Mouse (Mus musculus): Measurements from ENCODE around the gene Spin1. TPM values are rescaled to one million over a fixed set of nuclear protein-coding genes. Genes with fewer than 3 reads are reported as not detected.
A peak's percentile ranks its signal among the peaks of the same experiment; 100 is the strongest.

Gene Spin1
- polyA plus RNA-seq, 1 experiment from 2014 or later, result 161 TPM

GRCm38 (mm10) chr13:51166711-51167110, 66.0 kb downstream of the Spin1 start:
- H3K27ac ChIP-seq (ENCODE audit: low read depth, low read length), result no peak overlapping the region
- H3K9me3 ChIP-seq (replicated peaks; ENCODE audit: control insufficient read depth, low read length), result no peaks in the 10 kb centered on the region
- peaks cover 10% of the 10 kb centered on the region for H3K4me1 ChIP-seq (ENCODE audit: control insufficient read depth, insufficient read depth, low read length)
- no peak overlapping the region for H3K9ac ChIP-seq (ENCODE audit: low read length)
- DNase-seq (ENCODE audit: low spot score) (no peak), ATAC-seq (no peak)
- H3K4me3 ChIP-seq (ENCODE audit: low read depth, low read length), result no peak overlapping the region
- WGBS, result 73% methylated on average over 11 of the region's 11 CpGs
- H3K36me3 ChIP-seq (ENCODE audit: control insufficient read depth, insufficient read depth, low read length), result no peaks in the 10 kb centered on the region
- no peak overlapping the region for H3K4me2 ChIP-seq (ENCODE audit: low read length)
- H3K27me3 ChIP-seq (replicated peaks; ENCODE audit: control insufficient read depth, insufficient read depth, low read length), result peaks cover 4% of the 10 kb centered on the region; the same call in 1 of the 2 replicates

- Histone ChIP-seq H3K27ac (ENCODE audit: low read depth, low read length) (no peak overlapping the region), H3K4me2 (ENCODE audit: low read length) (peak overlapping the region; percentile 96), H3K36me3 (ENCODE audit: control insufficient read depth, insufficient read depth, low read length) (no peaks in the 10 kb centered on the region), H3K9ac (ENCODE audit: low read length) (no peak overlapping the region), H3K4me1 (ENCODE audit: control insufficient read depth, insufficient read depth, low read length) (peaks cover 11% of the 10 kb centered on the region), H3K27me3 (replicated peaks; ENCODE audit: control insufficient read depth, insufficient read depth, low read length) (peaks cover 4% of the 10 kb centered on the region; the same call in 1 of the 2 replicates), H3K4me3 (ENCODE audit: low read depth, low read length) (peak overlapping the region; percentile 44; the same call in 1 of the 2 replicates), H3K9me3 (replicated peaks; ENCODE audit: control insufficient read depth, low read length) (no peaks in the 10 kb centered on the region)
- 43% methylated on average over 11 of the region's 11 CpGs for WGBS
- ATAC-seq (no peak), DNase-seq (ENCODE audit: low spot score) (no peak)
These were observed 69.5 kb downstream of the Spin1 start for GRCm38 (mm10) chr13:51170215-51170614.

- Histone ChIP-seq H3K4me3 (ENCODE audit: low read depth, low read length) (peak within 1 kb of the TSS; percentile 44), H3K9me3 (replicated peaks; ENCODE audit: control insufficient read depth, low read length) (no peaks in the 10 kb centered on the region), H3K27ac (ENCODE audit: low read depth, low read length) (no peak within 1 kb of the TSS), H3K4me1 (ENCODE audit: control insufficient read depth, insufficient read depth, low read length) (peaks cover 11% of the 10 kb centered on the region), H3K9ac (ENCODE audit: low read length) (peak within 1 kb of the TSS; percentile 51), H3K36me3 (ENCODE audit: control insufficient read depth, insufficient read depth, low read length) (no peaks in the 10 kb centered on the region), H3K4me2 (ENCODE audit: low read length) (peak within 1 kb of the TSS; percentile 96), H3K27me3 (replicated peaks; ENCODE audit: control insufficient read depth, insufficient read depth, low read length) (peaks cover 4% of the 10 kb centered on the region; the same call in 1 of the 2 replicates)
- DNase-seq (ENCODE audit: low spot score) (peak; percentile 54), ATAC-seq (peak; percentile 71)
- 1% methylated on average over 55 of the region's 64 CpGs for WGBS
These were observed 70.3 kb downstream of the Spin1 start, which contains the start of gene Nxnl2 for GRCm38 (mm10) chr13:51170691-51171680. Nxnl2 (plus strand) TSS chr13:51171022.

GRCm38 (mm10) chr13:51172601-51173000, 71.9 kb downstream of the Spin1 start:
- H3K27me3 ChIP-seq (replicated peaks; ENCODE audit: control insufficient read depth, insufficient read depth, low read length), result peaks cover 4% of the 10 kb centered on the region; the same call in 1 of the 2 replicates
- DNase-seq (ENCODE audit: low spot score), result no peak
- no peaks in the 10 kb centered on the region for H3K9me3 ChIP-seq (replicated peaks; ENCODE audit: control insufficient read depth, low read length)
- H3K4me1 ChIP-seq (ENCODE audit: control insufficient read depth, insufficient read depth, low read length), result peaks cover 11% of the 10 kb centered on the region
- no peaks in the 10 kb centered on the region for H3K36me3 ChIP-seq (ENCODE audit: control insufficient read depth, insufficient read depth, low read length)
- WGBS, result 79% methylated on average over 7 of the region's 7 CpGs
- no peak overlapping the region for H3K4me2 ChIP-seq (ENCODE audit: low read length)
- H3K27ac ChIP-seq (ENCODE audit: low read depth, low read length), result no peak overlapping the region
- no peak overlapping the region for H3K9ac ChIP-seq (ENCODE audit: low read length)
- no peak overlapping the region for H3K4me3 ChIP-seq (ENCODE audit: low read depth, low read length)
- no peak for ATAC-seq

GRCm38 (mm10) chr13:51178932-51179331, 78.3 kb downstream of the Spin1 start:
- Histone ChIP-seq H3K27me3 (replicated peaks; ENCODE audit: control insufficient read depth, insufficient read depth, low read length) (no peaks in the 10 kb centered on the region), H3K9me3 (replicated peaks; ENCODE audit: control insufficient read depth, low read length) (no peaks in the 10 kb centered on the region), H3K9ac (ENCODE audit: low read length) (no peak overlapping the region), H3K36me3 (ENCODE audit: control insufficient read depth, insufficient read depth, low read length) (no peaks in the 10 kb centered on the region), H3K4me1 (ENCODE audit: control insufficient read depth, insufficient read depth, low read length) (no peaks in the 10 kb centered on the region), H3K27ac (ENCODE audit: low read depth, low read length) (no peak overlapping the region), H3K4me3 (ENCODE audit: low read depth, low read length) (no peak overlapping the region), H3K4me2 (ENCODE audit: low read length) (no peak overlapping the region)
- DNase-seq (ENCODE audit: low spot score) (no peak), ATAC-seq (no peak)
- WGBS, result 88% methylated on average over 10 of the region's 10 CpGs

- peak; percentile 19 for DNase-seq (ENCODE audit: low spot score)
- no peak overlapping the region for H3K4me2 ChIP-seq (ENCODE audit: low read length)
- no peak overlapping the region for H3K27ac ChIP-seq (ENCODE audit: low read depth, low read length)
- no peak overlapping the region for H3K4me3 ChIP-seq (ENCODE audit: low read depth, low read length)
- H3K27me3 ChIP-seq (replicated peaks; ENCODE audit: control insufficient read depth, insufficient read depth, low read length), result no peaks in the 10 kb centered on the region
- no peaks in the 10 kb centered on the region for H3K9me3 ChIP-seq (replicated peaks; ENCODE audit: control insufficient read depth, low read length)
- no peak for ATAC-seq
- WGBS, result 49% methylated on average over 3 of the region's 3 CpGs
- no peak overlapping the region for H3K9ac ChIP-seq (ENCODE audit: low read length)
- H3K36me3 ChIP-seq (ENCODE audit: control insufficient read depth, insufficient read depth, low read length), result no peaks in the 10 kb centered on the region
- H3K4me1 ChIP-seq (ENCODE audit: control insufficient read depth, insufficient read depth, low read length), result no peaks in the 10 kb centered on the region
These were observed 78.7 kb downstream of the Spin1 start for GRCm38 (mm10) chr13:51179362-51179761.

GRCm38 (mm10) chr13:51182236-51182635, 81.6 kb downstream of the Spin1 start:
- no peaks in the 10 kb centered on the region for H3K36me3 ChIP-seq (ENCODE audit: control insufficient read depth, insufficient read depth, low read length)
- H3K9ac ChIP-seq (ENCODE audit: low read length), result no peak overlapping the region
- ATAC-seq, result no peak
- H3K4me2 ChIP-seq (ENCODE audit: low read length), result no peak overlapping the region
- WGBS, result 89% methylated on average over 7 of the region's 7 CpGs
- H3K27ac ChIP-seq (ENCODE audit: low read depth, low read length), result no peak overlapping the region
- H3K4me1 ChIP-seq (ENCODE audit: control insufficient read depth, insufficient read depth, low read length), result no peaks in the 10 kb centered on the region
- H3K9me3 ChIP-seq (replicated peaks; ENCODE audit: control insufficient read depth, low read length), result no peaks in the 10 kb centered on the region
- no peak overlapping the region for H3K4me3 ChIP-seq (ENCODE audit: low read depth, low read length)
- no peak for DNase-seq (ENCODE audit: low spot score)
- no peaks in the 10 kb centered on the region for H3K27me3 ChIP-seq (replicated peaks; ENCODE audit: control insufficient read depth, insufficient read depth, low read length)

GRCm38 (mm10) chr13:51184896-51185295, 84.2 kb downstream of the Spin1 start:
- H3K4me3 ChIP-seq (ENCODE audit: low read depth, low read length), result no peak overlapping the region

GRCm38 (mm10) chr13:51190336-51190735, 89.7 kb downstream of the Spin1 start:
- H3K27me3 ChIP-seq (replicated peaks; ENCODE audit: control insufficient read depth, insufficient read depth, low read length), result no peaks in the 10 kb centered on the region
- H3K4me1 ChIP-seq (ENCODE audit: control insufficient read depth, insufficient read depth, low read length), result no peaks in the 10 kb centered on the region
- no peak overlapping the region for H3K4me3 ChIP-seq (ENCODE audit: low read depth, low read length)
- no peaks in the 10 kb centered on the region for H3K36me3 ChIP-seq (ENCODE audit: control insufficient read depth, insufficient read depth, low read length)
- no peaks in the 10 kb centered on the region for H3K9me3 ChIP-seq (replicated peaks; ENCODE audit: control insufficient read depth, low read length)
- H3K4me2 ChIP-seq (ENCODE audit: low read length), result no peak overlapping the region
- H3K27ac ChIP-seq (ENCODE audit: low read depth, low read length), result no peak overlapping the region
- WGBS, result 52% methylated on average over 3 of the region's 3 CpGs
- H3K9ac ChIP-seq (ENCODE audit: low read length), result no peak overlapping the region
- no peak for ATAC-seq
- no peak for DNase-seq (ENCODE audit: low spot score)

More at GRCm38 (mm10) chr13:51184896-51185295, 84.2 kb downstream of the Spin1 start:
- Histone ChIP-seq H3K4me1 (ENCODE audit: control insufficient read depth, insufficient read depth, low read length) (no peaks in the 10 kb centered on the region), H3K4me2 (ENCODE audit: low read length) (no peak overlapping the region), H3K9ac (ENCODE audit: low read length) (no peak overlapping the region), H3K27me3 (replicated peaks; ENCODE audit: control insufficient read depth, insufficient read depth, low read length) (no peaks in the 10 kb centered on the region), H3K36me3 (ENCODE audit: control insufficient read depth, insufficient read depth, low read length) (no peaks in the 10 kb centered on the region), H3K9me3 (replicated peaks; ENCODE audit: control insufficient read depth, low read length) (no peaks in the 10 kb centered on the region), H3K27ac (ENCODE audit: low read depth, low read length) (no peak overlapping the region)
- 83% methylated on average over 3 of the region's 3 CpGs for WGBS
- no peak for DNase-seq (ENCODE audit: low spot score)
- no peak for ATAC-seq

Data from forebrain, embryonic 14.5 days (tissue).